Mouse (Mus musculus) Muller cell, postnatal 12 days (primary cell): ENCODE measurements around the gene Bbx.

Source experiments
- DNase-seq: peaks from one replicate; pipeline ENCODE4 v3.0.0-alpha.2; 2015; ENCODE audit errors: inconsistent ontology term

The Bbx gene

GRCm38 (mm10) chr16:50235231-50235630, 197.0 kb downstream of the Bbx start:
- DNase-seq = peak; percentile 58

- no peak for DNase-seq
Measured at GRCm38 (mm10) chr16:50230624-50231023, 201.6 kb downstream of the Bbx start.

- DNase-seq = no peak
Measured at GRCm38 (mm10) chr16:50228833-50229232, 203.4 kb downstream of the Bbx start.

- no peak for DNase-seq
Measured at GRCm38 (mm10) chr16:50226274-50226673, 205.9 kb downstream of the Bbx start.

GRCm38 (mm10) chr16:50224946-50225345, 207.2 kb downstream of the Bbx start:
- no peak for DNase-seq

GRCm38 (mm10) chr16:50220734-50221501, 211.3 kb downstream of the Bbx start:
- peak; percentile 31 for DNase-seq

- DNase-seq = no peak
Measured at GRCm38 (mm10) chr16:50217084-50217483, 215.1 kb downstream of the Bbx start.

- no peak for DNase-seq
Measured at GRCm38 (mm10) chr16:50211727-50212126, 220.5 kb downstream of the Bbx start.

- no peak for DNase-seq
Measured at GRCm38 (mm10) chr16:50211231-50211630, 221.0 kb downstream of the Bbx start.

GRCm38 (mm10) chr16:50210742-50211141, 221.4 kb downstream of the Bbx start:
- DNase-seq = no peak

GRCm38 (mm10) chr16:50204944-50205343, 227.2 kb downstream of the Bbx start:
- no peak for DNase-seq

- DNase-seq = peak; percentile 16
Measured at GRCm38 (mm10) chr16:50201546-50202151, 230.5 kb downstream of the Bbx start.

GRCm38 (mm10) chr16:50200214-50200613, 232.0 kb downstream of the Bbx start:
- no peak for DNase-seq

GRCm38 (mm10) chr16:50196118-50196517, 236.1 kb downstream of the Bbx start:
- DNase-seq = no peak

GRCm38 (mm10) chr16:50192626-50193025, 239.6 kb downstream of the Bbx start:
- DNase-seq = no peak

- no peak for DNase-seq
Measured at GRCm38 (mm10) chr16:50189108-50189507, 243.1 kb downstream of the Bbx start.

GRCm38 (mm10) chr16:50186604-50187003, 245.6 kb downstream of the Bbx start:
- DNase-seq = no peak

- peak; percentile 70 for DNase-seq
Measured at GRCm38 (mm10) chr16:50185041-50185440, 247.1 kb downstream of the Bbx start.

GRCm38 (mm10) chr16:50182988-50183387, 249.2 kb downstream of the Bbx start:
- no peak for DNase-seq

GRCm38 (mm10) chr16:50182561-50182960, 249.6 kb downstream of the Bbx start:
- no peak for DNase-seq

- no peak for DNase-seq
Measured at GRCm38 (mm10) chr16:50172760-50173159, 259.4 kb downstream of the Bbx start.

- no peak for DNase-seq
Measured at GRCm38 (mm10) chr16:50170812-50171211, 261.4 kb downstream of the Bbx start.

GRCm38 (mm10) chr16:50167983-50168299, 264.2 kb downstream of the Bbx start:
- DNase-seq = no peak
